Mouse (Mus musculus) heart, embryonic 12.5 days (tissue): ENCODE measurements around the gene Rbms1. TPM values are rescaled to one million over a fixed set of nuclear protein-coding genes. Genes with fewer than 3 reads are reported as not detected.
"Not testable (repeated sequence)": the region's sequence is repeated elsewhere in the genome, so short reads cannot be mapped to it uniquely, and the experiment has no call there.

Experiments used
- ATAC-seq: fragments of 200-750 bp; cut with Nextera tagmentation; 2 replicates; pipeline ENCODE4 v1.8.0; 2017; ENCODE audit warnings: moderate TSS enrichment, moderate library complexity; ENCODE audit not compliant: insufficient number of reproducible peaks, low FRiP score
- H3K27ac ChIP-seq: fragments of 300-500 bp; sonication (generic); 2 replicates; pipeline ENCODE4 v1.5.1; 2016; ENCODE audit warnings: mild to moderate bottlenecking, moderate library complexity; ENCODE audit not compliant: poor library complexity, severe bottlenecking
- H3K27me3 ChIP-seq: fragments of 300-500 bp; sonication (generic); replicated peaks from 2 replicates; pipeline ENCODE4 v1.6.1; 2016; ENCODE audit warnings: mild to moderate bottlenecking, moderate library complexity
- H3K36me3 ChIP-seq: fragments of 300-500 bp; sonication (generic); 2 replicates; pipeline ENCODE4 v1.6.1; 2016; ENCODE audit warnings: mild to moderate bottlenecking, moderate library complexity
- H3K4me1 ChIP-seq: fragments of 300-500 bp; sonication (generic); replicated peaks from 2 replicates; pipeline ENCODE4 v1.6.1; 2016; ENCODE audit warnings: mild to moderate bottlenecking
- H3K4me2 ChIP-seq: fragments of 300-500 bp; sonication (generic); 2 replicates; pipeline ENCODE4 v1.6.1; 2016; ENCODE audit warnings: mild to moderate bottlenecking, moderate library complexity
- H3K4me3 ChIP-seq: fragments of 300-500 bp; sonication (generic); 2 replicates; pipeline ENCODE4 v1.5.1; 2016; ENCODE audit warnings: mild to moderate bottlenecking
- H3K9ac ChIP-seq: fragments of 300-500 bp; sonication (generic); 2 replicates; pipeline ENCODE4 v1.6.1; 2016; ENCODE audit warnings: mild to moderate bottlenecking, moderate library complexity
- H3K9me3 ChIP-seq: fragments of 300-500 bp; sonication (generic); replicated peaks from 2 replicates; pipeline ENCODE4 v1.6.1; 2016; ENCODE audit warnings: mild to moderate bottlenecking, moderate library complexity
- WGBS: fragments of 180-500 bp; shearing (Covaris S2); methylation state at CpG from one replicate; pipeline ENCODE4 v1.1.7; 2016; 5-methylcytosine and 5-hydroxymethylcytosine counted together
- polyA plus RNA-seq: library from polyadenylated mRNA; unstranded; fragments of >200 nt; fragmentation: Nextera tagmentation; extraction: Ambion mirVana; gene quantifications from 2 replicates; pipeline ENCODE4 v1.2.1, GENCODE M21; 2016

Gene Rbms1
- polyA plus RNA-seq, 1 experiment from 2014 or later, result 107 TPM

DNA sequence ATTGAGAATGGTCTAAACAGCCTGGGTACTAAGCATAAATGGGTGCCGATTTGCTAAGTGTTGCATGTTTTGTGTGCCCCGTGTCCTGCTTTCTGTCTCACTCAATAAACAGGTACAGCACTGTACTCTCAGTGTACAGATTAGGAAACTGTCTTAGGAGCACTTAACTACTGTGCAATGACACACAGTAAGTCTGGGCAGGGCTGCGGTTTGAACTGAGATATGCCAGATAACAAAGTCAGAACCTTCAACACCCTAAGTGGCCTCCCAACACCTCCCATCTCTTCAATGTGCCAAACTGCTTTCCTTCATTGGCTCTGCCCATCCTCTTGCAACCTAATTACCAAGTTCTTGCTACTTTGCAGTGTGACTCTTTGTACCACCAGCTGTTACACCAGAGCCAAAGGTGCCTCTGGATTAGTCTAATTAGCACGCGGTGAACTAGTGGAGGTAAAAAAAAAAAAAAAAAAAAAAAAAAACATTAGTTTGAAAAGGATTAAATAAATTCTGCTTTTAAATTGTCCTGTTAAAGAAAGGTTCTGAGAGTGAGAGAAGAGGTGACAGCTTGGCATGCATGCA, 117.6 kb downstream of the Rbms1 start:
- WGBS, result 28% methylated on average over 5 of the region's 5 CpGs
- H3K27me3 ChIP-seq, result no peaks in the 10 kb centered on the region
- no peaks in the 10 kb centered on the region for H3K9me3 ChIP-seq
- ATAC-seq, result peak; percentile 61; the same call in 1 of the 2 replicates
- H3K4me3 ChIP-seq, result no peak overlapping the region
- H3K4me2 ChIP-seq, result no peak overlapping the region
- H3K4me1 ChIP-seq, result peaks cover 37% of the 10 kb centered on the region
- H3K9ac ChIP-seq, result no peak overlapping the region
- peaks cover 13% of the 10 kb centered on the region for H3K36me3 ChIP-seq
- no peak overlapping the region for H3K27ac ChIP-seq

DNA sequence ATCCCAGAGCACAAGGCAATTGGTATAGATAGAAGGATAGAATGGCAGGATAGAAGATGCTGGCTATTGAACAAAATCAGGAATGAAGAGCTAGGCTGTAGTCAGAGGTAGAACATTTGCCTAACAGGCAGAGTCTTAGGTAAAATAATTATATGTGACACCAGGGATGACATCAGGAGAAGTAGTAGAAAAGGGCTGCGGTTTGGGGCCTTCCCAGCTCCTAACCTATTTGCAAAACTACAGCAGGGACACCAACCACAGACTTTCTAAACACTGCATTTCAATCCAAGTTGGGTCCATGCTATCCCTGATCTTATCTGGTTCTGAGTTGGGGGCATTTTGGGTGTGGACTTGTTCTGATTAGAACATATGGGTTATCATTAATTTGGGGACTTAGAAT, 118.7 kb downstream of the Rbms1 start:
- ATAC-seq, result no peak
- WGBS, result 90% methylated on average over 1 of the region's 1 CpGs
- peaks cover 43% of the 10 kb centered on the region for H3K4me1 ChIP-seq

DNA sequence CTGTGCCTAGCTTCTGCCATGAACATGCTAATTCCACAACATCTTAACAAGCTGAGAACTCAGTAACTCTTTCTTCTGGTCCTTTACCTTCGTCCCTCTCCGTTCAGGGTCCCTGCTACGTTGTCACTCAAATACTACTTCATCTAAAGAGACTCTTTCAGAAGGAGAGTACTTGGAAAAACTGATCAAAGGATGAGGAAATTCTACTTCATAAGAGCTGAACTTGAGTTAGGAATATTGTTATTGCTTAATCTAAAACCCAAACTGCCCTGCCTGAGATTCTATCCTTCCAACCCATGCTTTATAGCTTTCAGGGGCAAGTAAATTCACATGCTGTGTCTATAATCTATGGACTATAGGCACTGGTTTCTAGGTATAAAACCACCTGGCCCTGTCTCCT, 119.4 kb downstream of the Rbms1 start:
- Histone ChIP-seq H3K27ac (no peak overlapping the region), H3K9ac (no peak overlapping the region), H3K4me2 (no peak overlapping the region), H3K9me3 (no peaks in the 10 kb centered on the region), H3K36me3 (peaks cover 16% of the 10 kb centered on the region), H3K4me1 (peaks cover 49% of the 10 kb centered on the region), H3K27me3 (no peaks in the 10 kb centered on the region), H3K4me3 (no peak overlapping the region)
- WGBS, result 90% methylated on average over 3 of the region's 3 CpGs
- ATAC-seq, result no peak

More for the DNA sequence above, 118.7 kb downstream of the Rbms1 start:
- peaks cover 16% of the 10 kb centered on the region for H3K36me3 ChIP-seq
- no peak overlapping the region for H3K27ac ChIP-seq
- no peak overlapping the region for H3K4me3 ChIP-seq
- H3K4me2 ChIP-seq, result no peak overlapping the region
- no peaks in the 10 kb centered on the region for H3K27me3 ChIP-seq
- no peak overlapping the region for H3K9ac ChIP-seq
- no peaks in the 10 kb centered on the region for H3K9me3 ChIP-seq

DNA sequence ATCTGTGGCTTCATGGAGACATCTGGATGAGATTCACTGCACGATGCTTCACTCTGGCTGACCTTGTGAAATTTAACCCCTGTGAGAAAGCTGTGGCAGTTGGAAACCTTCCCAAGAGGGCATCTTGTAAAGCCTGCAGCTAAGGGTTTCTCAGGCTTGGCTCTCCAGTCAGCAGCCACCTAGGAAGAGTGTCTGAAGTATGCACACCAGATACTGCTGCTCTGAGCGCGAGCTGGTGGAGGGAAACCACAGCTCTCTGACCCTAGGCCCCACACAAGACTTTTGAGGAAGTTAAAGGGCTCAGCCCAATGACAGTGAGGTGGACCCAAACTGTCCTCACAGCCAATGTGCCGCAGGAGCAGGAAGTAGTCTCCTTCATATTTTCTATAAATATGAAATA, 120.0 kb downstream of the Rbms1 start:
- no peak for ATAC-seq
- no peak overlapping the region for H3K4me3 ChIP-seq
- H3K9me3 ChIP-seq, result no peaks in the 10 kb centered on the region
- H3K9ac ChIP-seq, result no peak overlapping the region
- H3K36me3 ChIP-seq, result peaks cover 16% of the 10 kb centered on the region
- no peak overlapping the region for H3K4me2 ChIP-seq
- 31% methylated on average over 4 of the region's 4 CpGs for WGBS
- H3K27me3 ChIP-seq, result no peaks in the 10 kb centered on the region
- peaks cover 50% of the 10 kb centered on the region for H3K4me1 ChIP-seq
- H3K27ac ChIP-seq, result no peak overlapping the region

DNA sequence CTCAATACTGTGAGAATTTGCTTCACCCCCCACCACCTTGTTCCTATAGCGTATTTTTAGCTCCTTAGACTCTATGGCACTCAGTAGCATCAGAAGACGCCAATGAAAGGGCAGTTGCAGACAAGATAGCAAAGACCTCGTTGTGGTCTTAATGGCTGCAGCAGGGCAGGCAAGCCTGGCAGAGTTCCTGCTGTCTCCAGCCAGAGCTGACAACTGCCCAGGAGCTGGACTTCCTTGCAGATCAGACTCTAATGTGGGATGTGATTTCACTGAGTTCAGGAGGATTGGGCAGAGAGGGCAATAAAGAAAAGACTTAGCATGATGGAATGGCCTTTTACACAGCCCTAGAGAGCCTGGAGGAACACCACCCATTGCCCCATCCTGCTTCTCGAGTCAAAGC, 122.1 kb downstream of the Rbms1 start:
- peaks cover 66% of the 10 kb centered on the region for H3K4me1 ChIP-seq
- H3K27ac ChIP-seq, result no peak overlapping the region
- no peaks in the 10 kb centered on the region for H3K27me3 ChIP-seq
- WGBS, result 58% methylated on average over 4 of the region's 4 CpGs
- H3K36me3 ChIP-seq, result peaks cover 16% of the 10 kb centered on the region
- no peak overlapping the region for H3K4me2 ChIP-seq
- H3K9me3 ChIP-seq, result no peaks in the 10 kb centered on the region
- ATAC-seq, result no peak
- H3K9ac ChIP-seq, result no peak overlapping the region
- H3K4me3 ChIP-seq, result no peak overlapping the region

DNA sequence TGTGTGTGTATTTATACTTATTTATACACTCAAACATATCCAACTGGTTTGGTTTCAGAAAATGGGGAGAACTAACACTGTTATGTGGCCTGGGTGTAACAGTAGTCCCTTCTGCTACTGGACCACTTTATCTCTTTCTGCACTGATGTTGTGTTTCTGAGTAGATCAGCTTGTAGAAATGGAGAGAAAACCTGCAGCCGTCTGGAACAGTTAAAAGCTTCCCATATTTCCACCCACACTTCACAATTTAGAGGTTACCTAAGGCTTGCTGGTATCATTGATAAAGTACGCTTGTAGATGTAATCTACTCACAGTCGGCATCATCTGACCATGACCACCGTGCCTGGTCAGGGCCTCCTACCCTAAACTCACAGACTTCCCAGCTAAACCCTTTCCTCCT, 123.5 kb downstream of the Rbms1 start:
- no peak overlapping the region for H3K9ac ChIP-seq
- no peaks in the 10 kb centered on the region for H3K9me3 ChIP-seq
- ATAC-seq, result no peak
- H3K27me3 ChIP-seq, result no peaks in the 10 kb centered on the region
- 65% methylated on average over 4 of the region's 4 CpGs for WGBS
- H3K27ac ChIP-seq, result peak overlapping the region; percentile 38; the same call in 1 of the 2 replicates
- peaks cover 53% of the 10 kb centered on the region for H3K4me1 ChIP-seq
- no peak overlapping the region for H3K4me2 ChIP-seq
- H3K36me3 ChIP-seq, result peaks cover 16% of the 10 kb centered on the region
- H3K4me3 ChIP-seq, result no peak overlapping the region

DNA sequence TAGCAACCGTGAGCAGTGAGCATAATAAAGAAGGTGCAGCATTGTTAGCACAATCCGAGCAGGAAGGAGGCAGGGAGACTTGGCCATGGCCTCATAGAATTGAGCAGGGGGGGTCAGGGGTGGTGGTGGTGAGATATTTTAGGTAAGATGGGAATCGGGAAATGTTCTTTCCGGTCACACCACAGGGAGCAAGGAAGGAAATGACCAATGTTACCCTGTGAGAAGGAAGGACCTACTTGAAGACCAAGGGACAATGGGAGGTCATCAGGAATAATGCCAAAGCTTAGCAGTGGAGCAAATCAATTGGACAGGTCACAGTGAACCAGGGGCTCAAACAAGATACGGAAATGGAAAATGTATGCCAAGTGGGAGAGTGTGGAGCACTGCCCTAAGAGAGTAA, 124.1 kb downstream of the Rbms1 start:
- 59% methylated on average over 5 of the region's 5 CpGs for WGBS
- Histone ChIP-seq H3K4me3 (no peak overlapping the region), H3K27me3 (no peaks in the 10 kb centered on the region), H3K36me3 (peaks cover 16% of the 10 kb centered on the region), H3K9me3 (no peaks in the 10 kb centered on the region), H3K4me2 (no peak overlapping the region), H3K4me1 (peaks cover 58% of the 10 kb centered on the region), H3K9ac (no peak overlapping the region), H3K27ac (peak overlapping the region; percentile 38; the same call in 1 of the 2 replicates)
- ATAC-seq, result peak; percentile 41; the same call in 1 of the 2 replicates

DNA sequence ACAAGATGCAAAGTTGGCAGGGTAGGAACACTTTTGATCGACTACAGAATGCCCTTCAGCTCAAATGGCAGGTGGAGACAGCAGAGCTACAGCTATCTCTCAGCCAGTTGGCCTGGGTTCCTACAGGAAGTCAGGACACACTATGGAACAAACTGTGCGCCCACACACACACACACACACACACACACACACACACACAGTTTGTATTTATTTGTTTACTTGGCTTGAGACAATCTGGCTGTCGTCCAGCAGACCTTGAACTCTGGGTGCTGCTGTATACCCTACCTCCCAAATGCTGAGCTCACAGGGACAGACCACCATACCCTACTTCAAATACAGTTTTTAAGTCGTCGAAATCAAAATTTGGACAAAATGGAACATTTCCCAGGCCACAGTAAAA, 125.4 kb downstream of the Rbms1 start:
- Histone ChIP-seq H3K36me3 (peaks cover 16% of the 10 kb centered on the region), H3K4me3 (no peak overlapping the region), H3K4me2 (no peak overlapping the region), H3K4me1 (peaks cover 59% of the 10 kb centered on the region), H3K27me3 (no peaks in the 10 kb centered on the region), H3K9ac (no peak overlapping the region), H3K27ac (no peak overlapping the region), H3K9me3 (no peaks in the 10 kb centered on the region)
- ATAC-seq, result no peak; the same call in 1 of the 2 replicates
- 67% methylated on average over 5 of the region's 5 CpGs for WGBS

DNA sequence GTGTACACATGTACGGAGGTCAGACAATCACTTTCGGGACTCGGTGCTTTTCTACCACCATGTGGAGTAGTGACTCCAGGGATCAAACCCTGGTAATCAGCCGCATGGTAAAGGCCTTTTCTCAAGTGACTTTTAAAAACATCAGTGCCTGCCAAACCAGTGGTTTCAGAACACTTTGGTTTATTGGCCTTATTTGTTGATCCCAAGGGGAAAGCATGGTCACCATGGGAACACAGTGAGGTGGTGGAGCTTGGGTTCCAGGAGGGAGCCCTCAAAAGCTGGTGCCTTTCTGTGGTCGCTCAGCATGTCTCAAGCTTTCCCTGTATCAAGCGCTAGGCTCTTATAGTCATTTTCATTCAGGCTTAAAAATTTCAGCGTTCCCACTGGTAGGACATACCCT, 126.8 kb downstream of the Rbms1 start:
- Histone ChIP-seq H3K9ac (no peak overlapping the region), H3K27me3 (no peaks in the 10 kb centered on the region), H3K4me1 (peaks cover 56% of the 10 kb centered on the region), H3K9me3 (no peaks in the 10 kb centered on the region), H3K4me3 (no peak overlapping the region), H3K4me2 (no peak overlapping the region), H3K36me3 (peaks cover 8% of the 10 kb centered on the region), H3K27ac (no peak overlapping the region)
- ATAC-seq, result no peak
- 90% methylated on average over 7 of the region's 7 CpGs for WGBS

DNA sequence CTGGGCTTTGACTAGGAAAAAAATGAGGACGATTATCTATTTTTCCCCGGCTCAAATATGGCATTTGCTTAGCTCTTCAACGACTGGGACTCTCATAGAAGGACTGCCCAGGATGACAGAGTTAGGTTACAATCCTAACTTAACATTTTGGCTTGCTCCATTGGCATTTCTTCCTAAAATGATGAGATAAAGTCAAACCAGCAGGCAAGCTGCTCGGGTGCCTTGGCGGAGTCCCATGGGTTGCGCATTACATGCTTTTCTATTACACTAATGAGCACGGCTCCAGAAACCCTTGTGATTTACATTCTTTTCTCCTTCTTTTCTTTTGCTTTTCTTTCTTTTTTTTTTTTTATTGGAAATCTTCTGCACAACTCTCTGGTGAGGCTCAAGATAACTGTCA, 128.7 kb downstream of the Rbms1 start:
- Histone ChIP-seq H3K4me3 (no peak overlapping the region), H3K9me3 (no peaks in the 10 kb centered on the region), H3K9ac (no peak overlapping the region), H3K4me2 (no peak overlapping the region), H3K36me3 (no peaks in the 10 kb centered on the region), H3K4me1 (peaks cover 42% of the 10 kb centered on the region), H3K27ac (no peak overlapping the region), H3K27me3 (no peaks in the 10 kb centered on the region)
- WGBS, result 80% methylated on average over 7 of the region's 7 CpGs
- ATAC-seq, result no peak

DNA sequence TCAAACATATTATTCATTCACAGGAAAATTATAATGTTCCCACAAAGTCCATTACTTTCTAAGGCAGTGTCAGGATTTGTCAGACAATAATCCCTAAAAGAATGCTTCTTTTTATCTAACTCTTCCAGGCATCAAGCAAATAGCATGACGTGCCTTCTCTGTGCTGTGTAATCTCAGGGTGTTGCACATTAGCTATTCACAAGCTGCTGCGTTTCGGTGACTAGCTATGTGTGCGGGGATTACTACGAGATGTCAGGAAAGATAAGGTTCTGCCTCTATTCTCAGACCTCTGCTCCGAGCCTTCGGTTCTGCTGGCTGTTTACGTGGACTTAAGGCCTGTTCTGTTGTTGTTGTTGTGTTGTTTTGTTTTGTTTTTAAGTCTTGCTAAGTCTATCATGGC, 130.7 kb downstream of the Rbms1 start:
- 86% methylated on average over 8 of the region's 8 CpGs for WGBS

DNA sequence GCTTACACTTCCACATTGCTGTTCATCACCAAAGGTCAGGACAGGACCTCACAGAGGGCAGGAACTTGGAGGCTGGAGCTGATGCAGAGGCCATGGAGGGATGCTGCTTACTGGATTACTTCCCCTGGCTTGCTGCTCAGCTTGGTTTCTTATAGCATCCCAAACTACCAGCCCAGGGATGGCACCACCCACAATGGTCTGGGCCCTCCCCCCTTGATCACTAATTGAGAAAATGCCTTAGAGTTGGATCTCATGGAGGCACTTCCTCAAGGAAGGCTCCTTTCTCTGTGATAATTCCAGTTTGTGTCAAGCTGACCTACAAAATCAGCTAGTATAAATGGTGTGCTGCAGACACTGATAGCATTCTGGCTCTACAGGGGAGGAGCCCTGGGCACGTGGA, 132.5 kb downstream of the Rbms1 start:
- peaks cover 46% of the 10 kb centered on the region for H3K4me1 ChIP-seq
- not testable (repeated sequence) for H3K27me3 ChIP-seq, H3K36me3 ChIP-seq, H3K9ac ChIP-seq, H3K27ac ChIP-seq, H3K4me2 ChIP-seq, H3K4me3 ChIP-seq, ATAC-seq, H3K9me3 ChIP-seq
- WGBS, result 60% methylated on average over 1 of the region's 1 CpGs

More for the DNA sequence above, 130.7 kb downstream of the Rbms1 start:
- no peaks in the 10 kb centered on the region for H3K9me3 ChIP-seq
- H3K4me3 ChIP-seq, result no peak overlapping the region
- H3K4me1 ChIP-seq, result peaks cover 41% of the 10 kb centered on the region
- H3K4me2 ChIP-seq, result no peak overlapping the region
- H3K27ac ChIP-seq, result no peak overlapping the region
- no peak for ATAC-seq
- H3K27me3 ChIP-seq, result no peaks in the 10 kb centered on the region
- no peak overlapping the region for H3K9ac ChIP-seq
- H3K36me3 ChIP-seq, result no peaks in the 10 kb centered on the region
